Mouse (Mus musculus) heart, adult 8-10 months (tissue): Measurements from ENCODE around the gene Ankrd2. TPM values are rescaled to one million over a fixed set of nuclear protein-coding genes. Genes with fewer than 3 reads are reported as not detected.

ENCODE experiments used
- DNase-seq: peaks from one replicate; pipeline ENCODE4 v3.0.0; 2022; ENCODE audit warnings: low spot score
- total RNA-seq, 4 experiments: library from RNA; stranded (reverse); gene quantifications; 2 replicates each; pipeline ENCODE4 v1.2.4; 2022

The Ankrd2 gene
- total RNA-seq, 4 experiments from 2014 or later: 0.49 to 0.63 (median 0.53) TPM; not detected in 1

- no peak for DNase-seq
These were observed 20.8 kb upstream of the Ankrd2 start for GRCm38 (mm10) chr19:42015001-42015400.

DNA sequence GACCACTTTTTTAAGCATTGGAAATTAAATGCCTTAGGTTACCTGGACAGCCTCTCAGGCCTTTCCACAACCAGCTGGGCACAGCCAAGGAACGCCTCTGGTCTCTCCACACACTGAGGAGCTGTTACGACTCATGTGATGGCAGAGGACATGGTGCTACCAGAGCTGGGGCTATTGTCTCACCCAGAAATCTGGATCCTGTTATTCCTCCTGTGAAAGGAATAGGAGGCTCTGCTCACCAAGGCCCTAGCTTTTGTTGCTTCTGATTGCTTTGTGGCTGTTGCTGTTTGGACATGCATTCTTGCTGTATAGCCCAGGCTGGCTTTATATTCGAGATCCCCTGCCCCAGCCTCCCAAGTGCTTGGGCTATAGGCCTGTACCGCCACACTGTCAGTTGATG lies 19.5 kb upstream of the Ankrd2 start:
- DNase-seq: no peak

DNA sequence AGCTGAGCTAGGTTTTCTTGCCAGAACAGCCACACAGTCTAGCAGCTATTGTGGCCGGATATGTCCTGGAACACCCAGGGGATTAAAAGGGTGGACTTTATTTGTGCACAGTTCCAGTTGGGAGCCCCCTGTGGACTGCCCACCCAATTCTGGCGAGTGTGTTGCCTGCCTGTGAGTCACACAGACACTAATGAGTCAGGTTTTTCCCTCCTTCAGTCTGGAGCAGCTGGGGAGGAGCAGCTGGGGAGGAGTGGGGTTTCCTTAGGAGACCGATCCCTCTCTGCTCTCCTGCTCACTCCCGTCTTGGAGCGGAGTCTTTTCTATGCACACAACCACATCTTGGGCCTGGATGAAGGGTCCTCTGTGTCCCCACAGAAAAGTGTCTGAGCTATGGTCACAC lies 19.0 kb upstream of the Ankrd2 start:
- DNase-seq: peak; percentile 70

- DNase-seq: peak; percentile 84
These were observed 18.2 kb upstream of the Ankrd2 start for GRCm38 (mm10) chr19:42017399-42018247.

DNA sequence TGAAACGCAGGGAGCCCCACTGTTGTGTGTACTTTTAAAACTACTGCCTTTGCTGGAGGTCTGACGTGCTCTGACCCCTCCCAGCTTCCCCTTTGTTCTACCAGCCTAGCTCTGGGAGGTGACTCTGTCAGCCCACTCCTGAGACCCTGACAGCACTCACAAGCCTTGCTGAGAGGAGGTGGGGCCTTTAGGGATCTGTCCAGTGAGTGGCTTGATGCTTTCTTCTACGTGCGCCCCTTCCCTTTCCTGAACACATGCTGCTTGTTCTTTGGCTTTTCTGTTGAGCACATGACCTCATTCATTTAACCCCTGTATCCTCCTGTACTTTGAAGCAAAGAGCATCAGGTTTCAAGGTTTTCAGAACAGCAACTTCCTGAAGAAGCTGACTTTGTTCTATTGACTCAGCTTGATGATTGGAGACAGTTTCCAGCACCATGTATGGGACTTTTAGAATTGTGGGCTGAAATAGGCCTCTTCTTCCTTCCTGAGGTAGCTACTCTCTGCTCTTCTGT lies 16.7 kb upstream of the Ankrd2 start:
- DNase-seq: no peak

DNA sequence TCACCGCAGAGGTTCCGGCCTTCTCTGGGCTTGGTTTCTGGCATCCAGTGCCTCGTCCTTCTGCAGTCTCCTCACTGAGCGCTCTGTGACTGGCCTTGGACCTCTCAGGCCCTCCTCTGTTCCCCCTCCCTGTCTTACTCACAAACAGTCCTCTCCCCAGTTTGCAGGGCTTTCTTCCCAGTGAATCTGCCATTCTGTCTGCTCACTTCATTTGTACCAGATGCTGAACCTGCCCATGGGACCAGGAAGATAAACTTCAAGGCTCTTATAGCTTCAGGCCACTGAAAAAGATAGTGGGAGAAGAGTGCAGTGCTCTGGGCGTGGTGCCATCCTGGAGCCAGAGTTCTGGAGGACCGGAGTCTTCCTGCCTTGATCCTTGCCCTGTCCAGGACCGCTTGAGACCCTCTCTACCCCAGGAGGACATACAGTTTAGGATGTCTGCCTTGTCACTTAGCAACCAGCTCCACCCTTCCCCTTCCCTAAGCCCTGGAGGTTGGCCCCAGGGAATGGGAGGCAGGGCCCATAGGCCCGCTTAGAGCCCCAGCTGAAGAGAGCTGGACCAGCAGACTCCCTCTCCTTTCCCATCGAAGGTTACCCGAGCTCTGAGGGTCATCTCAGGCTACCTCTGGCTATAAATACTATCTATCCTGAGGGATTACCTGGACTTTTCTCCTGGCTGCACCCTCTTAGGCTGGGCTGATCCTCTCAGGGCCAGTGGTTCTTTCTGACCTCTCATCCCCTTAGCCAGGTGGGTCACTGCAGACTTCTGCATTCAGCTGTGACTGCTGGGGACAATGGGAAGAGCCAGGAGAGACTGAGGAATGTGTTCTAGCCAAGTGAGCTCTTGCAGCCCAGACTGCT lies 13.9 kb upstream of the Ankrd2 start:
- no peak for DNase-seq

- DNase-seq: no peak
These were observed 13.3 kb upstream of the Ankrd2 start for GRCm38 (mm10) chr19:42022542-42022848.

DNA sequence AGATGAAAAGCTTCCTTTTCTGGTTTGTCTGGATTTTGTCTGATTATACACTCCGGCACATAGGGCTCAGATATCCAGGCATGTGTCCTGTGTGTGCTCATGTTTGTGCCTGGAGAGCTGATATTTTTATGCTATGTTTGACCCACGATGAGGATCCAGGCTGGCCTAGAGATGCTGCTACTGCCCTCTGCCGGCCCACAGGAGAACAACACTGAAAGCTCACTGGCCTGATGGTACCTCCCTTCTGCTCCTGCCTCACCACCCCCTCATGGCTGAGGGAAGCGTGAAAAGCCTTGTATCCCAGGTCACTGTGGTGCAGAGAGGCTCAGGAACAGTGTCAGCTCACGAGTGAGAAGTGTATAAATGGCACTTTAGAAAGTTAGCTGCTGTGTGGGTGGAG lies 9.6 kb upstream of the Ankrd2 start:
- DNase-seq: peak; percentile 84

GRCm38 (mm10) chr19:42031112-42031511 lies 4.7 kb upstream of the Ankrd2 start:
- no peak for DNase-seq

GRCm38 (mm10) chr19:42033611-42034010 lies 2.2 kb upstream of the Ankrd2 start:
- DNase-seq: no peak

DNA sequence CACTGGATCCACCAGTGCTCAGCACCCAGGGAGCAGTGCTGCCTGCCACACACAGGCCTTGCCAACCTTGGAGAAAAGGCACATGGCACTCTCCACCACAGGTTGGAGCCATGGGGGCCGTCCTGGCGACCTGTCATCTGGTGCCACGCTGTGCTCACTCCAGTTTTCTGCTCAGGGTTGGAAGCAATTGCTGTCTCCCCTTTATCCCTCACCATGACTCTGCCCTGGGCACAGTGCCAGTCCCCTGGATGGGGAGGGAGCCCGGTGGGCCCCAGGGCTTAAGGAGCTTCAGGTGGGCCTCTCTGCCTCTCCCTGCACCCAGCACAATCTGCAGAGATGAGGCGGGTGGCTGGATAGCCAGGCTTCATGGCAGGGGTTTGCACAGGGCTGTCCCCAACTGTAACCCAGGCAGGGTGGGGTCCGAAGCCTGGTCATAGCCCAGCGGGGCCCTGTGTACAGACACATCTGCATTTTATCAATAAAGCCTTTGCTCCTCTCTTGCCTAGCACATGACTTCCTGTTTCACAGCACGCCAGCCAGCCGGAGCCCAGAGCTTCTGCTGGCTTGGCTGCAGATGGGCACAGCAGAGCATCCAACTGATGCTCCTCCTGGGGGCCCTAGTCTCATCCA lies 1.5 kb upstream of the Ankrd2 start:
- no peak for DNase-seq

GRCm38 (mm10) chr19:42034881-42035455 lies 832 bp upstream of the Ankrd2 start:
- no peak for DNase-seq

DNA sequence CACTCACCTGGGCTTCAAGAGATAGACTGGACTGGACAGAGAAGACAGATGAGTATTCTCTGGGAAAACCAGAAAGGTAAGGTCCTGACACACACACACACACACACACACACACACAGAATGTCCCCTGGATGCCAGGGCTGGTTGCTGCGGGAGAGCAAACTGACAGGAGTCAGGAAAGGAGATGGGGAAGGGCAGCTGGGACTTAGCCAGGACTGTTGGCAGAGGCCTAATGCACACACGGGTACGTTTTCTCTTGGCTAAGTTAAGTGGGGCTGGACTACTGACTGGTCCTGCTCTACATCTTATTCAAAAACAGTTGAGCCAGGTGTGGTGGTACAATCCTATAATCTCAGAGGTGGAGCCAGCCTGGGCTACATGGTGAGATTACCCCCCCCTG lies 557 bp downstream of the Ankrd2 start:
- DNase-seq: no peak

GRCm38 (mm10) chr19:42037167-42037702 lies 1.4 kb downstream of the Ankrd2 start:
- no peak for DNase-seq

DNA sequence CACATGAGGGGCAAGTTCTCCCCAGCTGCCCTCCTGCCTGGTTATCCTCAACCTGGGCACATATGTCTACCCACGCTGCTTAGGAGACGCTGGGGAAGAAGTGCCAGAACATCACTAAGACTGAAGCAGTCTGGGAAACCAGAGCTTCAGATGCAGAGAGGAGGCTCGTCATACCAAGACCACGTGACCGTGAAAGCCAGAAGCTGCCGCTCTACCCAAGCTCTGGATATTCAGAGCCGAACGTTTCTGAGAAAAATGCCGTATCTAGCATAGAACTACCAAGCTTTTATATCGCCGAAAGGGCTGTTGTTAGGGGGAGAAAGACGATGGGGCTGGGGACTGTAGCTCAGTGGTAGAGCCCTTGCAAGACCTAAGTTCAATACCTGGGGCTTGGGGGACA lies 2.5 kb downstream of the Ankrd2 start:
- DNase-seq: no peak

DNA sequence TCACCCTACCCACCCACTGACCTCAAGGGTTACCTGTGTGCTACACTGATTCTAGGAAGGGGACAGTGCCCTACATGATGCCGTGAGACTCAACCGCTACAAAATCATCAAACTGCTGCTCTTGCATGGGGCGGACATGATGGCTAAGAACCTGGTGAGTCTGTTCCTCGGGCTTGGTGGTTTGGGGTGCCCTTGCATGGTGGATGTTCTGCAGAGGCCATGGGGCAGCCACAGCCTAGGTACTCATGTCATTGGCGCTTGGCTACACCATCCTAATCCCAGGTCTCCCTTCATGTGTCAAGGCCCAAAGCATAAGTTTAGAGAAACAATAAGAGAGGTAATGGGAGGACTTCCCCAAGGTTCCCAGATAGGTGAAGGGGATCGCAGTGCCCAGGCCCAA lies 8.2 kb downstream of the Ankrd2 start:
- no peak for DNase-seq

DNA sequence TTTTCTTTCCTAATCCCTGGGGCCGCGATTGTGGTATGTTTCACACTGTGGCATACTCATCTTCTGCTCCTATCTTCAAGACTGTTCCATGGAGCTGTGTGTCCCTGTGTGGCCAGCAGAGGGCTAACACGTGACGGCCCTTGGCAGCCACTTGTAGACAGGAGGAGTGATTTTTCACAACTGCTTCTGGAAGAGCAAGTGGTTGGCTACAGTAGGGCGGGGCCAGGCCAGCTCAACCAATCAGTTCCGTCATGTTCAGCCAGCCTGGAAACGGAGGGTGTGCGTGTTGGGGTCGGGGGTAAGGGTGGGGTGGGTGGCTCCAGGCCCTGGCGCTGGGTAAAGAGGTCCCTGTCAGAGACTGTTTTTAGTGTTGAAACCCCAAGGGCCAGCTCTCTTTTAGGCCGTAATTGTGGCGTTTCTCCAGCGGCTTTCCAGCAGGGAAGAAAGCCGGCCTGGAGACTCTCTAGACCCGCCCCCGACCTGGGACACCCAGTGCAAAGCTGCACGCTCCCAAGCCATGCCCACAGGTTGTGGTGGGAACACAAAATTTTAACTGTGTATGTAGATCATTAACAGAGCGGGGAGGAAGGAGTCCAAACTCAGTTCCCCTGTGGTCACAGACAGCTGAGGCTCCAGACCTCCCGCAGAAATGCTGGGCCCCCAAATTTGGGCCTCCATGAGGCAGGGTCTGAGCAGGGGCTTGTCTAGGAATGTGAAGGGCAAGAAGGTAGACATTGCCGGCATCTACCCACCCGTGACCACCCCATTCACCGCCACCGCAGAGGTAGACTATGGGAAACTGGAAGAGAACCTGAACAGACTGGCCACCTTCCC lies 9.7 kb downstream of the Ankrd2 start, which contains the start of gene Hoga1:
Gene Hoga1, plus strand, starts transcription at position 342 of the 834 bp plus-strand sequence.
- DNase-seq: peak; percentile 81

GRCm38 (mm10) chr19:42050251-42050650 lies 14.5 kb downstream of the Ankrd2 start:
- DNase-seq: no peak

DNA sequence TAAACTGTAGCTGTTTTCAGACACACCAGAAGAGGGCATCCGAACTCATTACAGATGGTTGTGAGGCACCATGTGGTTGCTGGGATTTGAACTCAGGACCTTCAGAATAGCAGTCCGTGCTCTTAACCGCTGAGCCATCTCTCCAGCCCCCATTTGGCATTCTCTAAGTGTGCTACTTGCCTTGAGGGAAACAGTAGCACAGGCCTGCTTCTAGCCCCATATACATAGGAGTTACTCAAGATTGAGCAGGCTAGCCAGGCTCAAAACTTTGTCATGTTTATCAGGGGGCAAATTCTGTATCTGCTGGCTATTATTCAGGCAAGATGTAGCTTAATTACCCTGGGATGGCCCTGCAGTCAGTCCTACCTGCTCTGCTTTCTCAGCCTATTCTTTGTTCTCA lies 15.6 kb downstream of the Ankrd2 start:
- no peak for DNase-seq

DNA sequence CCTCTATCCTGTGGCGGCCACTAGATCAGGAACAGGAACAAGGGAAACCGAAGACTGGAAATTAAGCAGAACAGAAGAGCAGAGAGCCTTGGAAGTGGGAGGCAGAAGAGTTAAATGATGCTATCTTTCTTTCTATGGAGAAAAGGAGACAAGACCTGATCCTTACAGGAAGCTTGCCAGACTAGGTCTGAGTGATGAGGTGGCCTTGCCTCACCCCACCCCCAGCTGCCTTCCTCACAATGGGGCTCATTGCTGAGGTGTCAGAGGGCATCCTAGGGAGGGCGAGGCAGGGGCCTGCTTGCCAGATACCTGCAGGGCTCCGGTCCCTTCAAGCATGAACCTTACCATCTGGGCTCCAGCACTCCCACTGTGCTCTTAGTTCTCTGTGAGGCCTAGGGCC lies 16.1 kb downstream of the Ankrd2 start, which contains the start of gene 4933411K16Rik:
Gene 4933411K16Rik, plus strand, starts transcription at position 301 of the 400 bp plus-strand sequence.
- no peak for DNase-seq
